Mouse (Mus musculus) lung, adult 2 months (tissue): ENCODE measurements at regions not wholly inside any gene's neighbourhood (a gene's known extent, or its start where the extent isn't known, plus 50 kb on each side); places are given as distances from the start of the nearest gene placed in this dataset.
A peak's percentile ranks its signal among the peaks of the same experiment; 100 is the strongest.
"Not testable (repeated sequence)": the region's sequence is repeated elsewhere in the genome, so short reads cannot be mapped to it uniquely, and the experiment has no call there.

Source experiments
- DNase-seq: peaks from one replicate; pipeline ENCODE4 v3.0.0; 2022
- H3K4me1 ChIP-seq: fragments of 200-500 bp; 2 replicates; pipeline ENCODE4 v1.6.1; 2011; ENCODE audit warnings: low read length; ENCODE audit not compliant: control insufficient read depth, insufficient read depth
- H3K4me3 ChIP-seq: fragments of 200-500 bp; replicated peaks from 2 replicates; pipeline ENCODE3; 2011; ENCODE audit warnings: low read depth, mild to moderate bottlenecking, control low read depth, low read length; ENCODE audit errors: extremely low read depth
- CTCF ChIP-seq: fragments of 200-500 bp; IDR thresholded peaks from 2 replicates; pipeline ENCODE4 v1.5.1; 2011; ENCODE audit warnings: mild to moderate bottlenecking, low read length, control low read depth; ENCODE audit not compliant: insufficient read depth
- POLR2A ChIP-seq: fragments of 200-500 bp; IDR thresholded peaks from 2 replicates; pipeline ENCODE4 v1.6.1; 2011; ENCODE audit warnings: low read depth, mild to moderate bottlenecking, control low read depth, low read length, borderline replicate concordance; ENCODE audit errors: extremely low read depth
- WGBS: fragments of 180-500 bp; shearing (Covaris S2); methylation state at CpG from one replicate; pipeline ENCODE4 v1.1.7; 2018; 5-methylcytosine and 5-hydroxymethylcytosine counted together

GRCm38 (mm10) chr6:24384193-24384888, 130.5 kb downstream of the Iqub start:
- no peak for DNase-seq
- 77% methylated on average over 11 of the region's 11 CpGs for WGBS
- TF ChIP-seq POLR2A (no peak), CTCF (no peak)
- no peak overlapping the region for H3K4me3 ChIP-seq
- H3K4me1 ChIP-seq: no peaks in the 10 kb centered on the region

DNA sequence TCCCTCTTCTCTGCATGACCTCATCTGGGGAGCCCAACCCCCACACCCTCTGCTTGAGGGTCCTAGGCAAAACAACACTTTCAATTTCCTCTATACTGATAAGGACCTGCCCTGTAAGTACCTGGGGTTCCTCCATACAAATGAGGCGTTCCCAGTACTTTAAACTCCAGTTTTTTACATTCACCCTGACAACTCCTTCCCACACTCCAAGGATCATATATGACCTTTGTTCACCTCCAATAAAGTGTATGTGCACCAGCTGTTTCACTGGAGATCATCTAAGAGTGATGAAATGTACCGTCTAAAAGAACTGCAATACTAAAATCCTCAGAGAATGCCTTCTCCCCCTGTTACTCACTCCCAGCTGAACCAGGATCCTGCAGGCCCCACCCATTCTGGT, 135.0 kb downstream of the Iqub start:
- no peak for DNase-seq
- Histone ChIP-seq H3K4me3 (no peak overlapping the region), H3K4me1 (no peaks in the 10 kb centered on the region)
- TF ChIP-seq POLR2A: no peak
- TF ChIP-seq CTCF: no peak
- WGBS: 51% methylated on average over 2 of the region's 2 CpGs

- TF ChIP-seq POLR2A: no peak
- WGBS: 85% methylated on average over 4 of the region's 4 CpGs
- no peak for DNase-seq
- no peaks in the 10 kb centered on the region for H3K4me1 ChIP-seq
- no peak overlapping the region for H3K4me3 ChIP-seq
Observed at GRCm38 (mm10) chr6:24376728-24377127, 138.1 kb downstream of the Iqub start.

- no peak for DNase-seq
- Histone ChIP-seq H3K4me1 (no peaks in the 10 kb centered on the region), H3K4me3 (no peak overlapping the region)
- TF ChIP-seq POLR2A (no peak), CTCF (no peak)
- WGBS: 64% methylated on average over 6 of the region's 6 CpGs
Observed at GRCm38 (mm10) chr6:24373161-24373560, 141.7 kb downstream of the Iqub start.

GRCm38 (mm10) chr6:24371680-24372079, 143.2 kb downstream of the Iqub start:
- Histone ChIP-seq H3K4me1 (no peaks in the 10 kb centered on the region), H3K4me3 (no peak overlapping the region)
- DNase-seq: no peak
- 72% methylated on average over 1 of the region's 1 CpGs for WGBS
- TF ChIP-seq CTCF (no peak), POLR2A (no peak)

GRCm38 (mm10) chr6:24350882-24351281, 164.0 kb downstream of the Iqub start:
- H3K4me3 ChIP-seq: no peak overlapping the region

GRCm38 (mm10) chr6:24348481-24349062, 166.3 kb downstream of the Iqub start:
- TF ChIP-seq POLR2A (no peak), CTCF (no peak)
- Histone ChIP-seq H3K4me1 (peaks cover 2% of the 10 kb centered on the region; the same call in 1 of the 2 replicates), H3K4me3 (no peak overlapping the region)
- DNase-seq: no peak
- WGBS: 44% methylated on average over 8 of the region's 8 CpGs

More at GRCm38 (mm10) chr6:24350882-24351281, 164.0 kb downstream of the Iqub start:
- H3K4me1 ChIP-seq: peaks cover 2% of the 10 kb centered on the region; the same call in 1 of the 2 replicates
- 9% methylated on average over 5 of the region's 5 CpGs for WGBS
- TF ChIP-seq CTCF (peak; percentile 67), POLR2A (no peak)
- DNase-seq: no peak

GRCm38 (mm10) chr6:24347745-24348480, 167.0 kb downstream of the Iqub start:
- WGBS: 41% methylated on average over 13 of the region's 13 CpGs
- H3K4me1 ChIP-seq: peaks cover 2% of the 10 kb centered on the region; the same call in 1 of the 2 replicates
- TF ChIP-seq CTCF: no peak
- TF ChIP-seq POLR2A: no peak
- H3K4me3 ChIP-seq: no peak overlapping the region
- peak; percentile 10 for DNase-seq

DNA sequence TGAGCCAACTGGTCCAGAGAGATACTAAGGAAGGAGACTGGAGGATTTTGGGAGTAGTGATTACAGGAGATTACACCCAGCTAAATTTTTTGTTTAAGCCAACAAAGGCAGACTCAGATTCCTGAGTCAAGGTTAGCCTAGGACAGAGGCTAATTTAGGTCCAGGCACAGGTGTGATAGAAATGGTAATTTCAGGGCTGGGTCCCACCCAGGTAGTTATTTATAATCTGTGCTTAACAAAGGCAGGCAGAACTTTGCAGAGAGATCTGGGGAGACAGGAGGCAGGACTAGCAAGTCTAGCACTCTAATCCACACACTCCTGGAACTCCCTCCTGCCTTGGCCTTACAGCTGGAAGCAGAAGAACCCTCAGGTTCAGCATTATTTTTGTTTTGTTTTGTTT, 172.4 kb downstream of the Iqub start:
- H3K4me1 ChIP-seq: no peaks in the 10 kb centered on the region
- DNase-seq: no peak
- TF ChIP-seq CTCF (no peak), POLR2A (no peak)
- no peak overlapping the region for H3K4me3 ChIP-seq

- WGBS: 81% methylated on average over 2 of the region's 2 CpGs
- Histone ChIP-seq H3K4me3 (no peak overlapping the region), H3K4me1 (no peaks in the 10 kb centered on the region)
- no peak for DNase-seq
- no peak for TF ChIP-seq POLR2A
- no peak for TF ChIP-seq CTCF
Observed at GRCm38 (mm10) chr6:24342056-24342455, 172.8 kb downstream of the Iqub start.

- not testable (repeated sequence) for H3K4me1 ChIP-seq, DNase-seq, H3K4me3 ChIP-seq
- WGBS: 49% methylated on average over 4 of the region's 4 CpGs
Observed at GRCm38 (mm10) chr6:24340107-24340506, 172.2 kb upstream of the Slc13a1 start.
